Comparison of ENCODE assay signal across 35 mouse cellular contexts in the genomic region with DNA sequence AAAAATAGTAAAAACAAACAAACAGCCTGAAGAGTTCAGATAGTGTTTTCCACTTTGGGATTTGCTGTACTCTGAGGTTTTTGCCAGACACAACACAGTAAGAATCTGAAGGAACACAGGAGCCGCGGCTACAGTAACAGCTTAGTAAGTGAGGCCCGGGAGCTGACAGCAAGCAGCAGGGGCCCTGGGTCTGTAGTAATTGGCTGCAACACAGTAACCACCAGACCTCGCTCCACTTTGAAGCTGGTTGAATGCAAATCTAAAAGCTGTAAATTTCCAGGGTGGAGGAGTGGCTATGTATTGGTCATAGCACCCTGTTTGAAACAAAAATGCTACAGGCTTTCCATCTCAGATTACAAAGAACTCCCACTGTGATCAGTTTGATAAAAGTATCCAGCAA. TPM values are rescaled to one million over a fixed set of nuclear protein-coding genes. Genes with fewer than 3 reads are reported as not detected.
"Had no signal": no experiment of that assay in that cellular context is flagged by ENCODE, and none has a peak within 500 bp of the region (broad histone marks: within the 10 kb centered on the region; RNA-seq: fewer than 3 reads in every experiment).

No protein-coding gene starts in this region.

- H3K27ac ChIP-seq: heart, embryonic 10.5 days; heart, embryonic 13.5 days; heart, embryonic 15.5 days; hindbrain, embryonic 10.5 days; hindbrain, embryonic 12.5 days; hindbrain, embryonic 13.5 days; hindbrain, embryonic 14.5 days; hindbrain, embryonic 15.5 days; hindbrain, postnatal 0 days; intestine, embryonic 15.5 days; kidney, embryonic 15.5 days; layer of hippocampus, adult 2 months; left cerebral cortex, adult 2 months had no signal

- ATAC-seq: hindbrain, embryonic 16.5 days; hindbrain, postnatal 0 days; inflammation-experienced regulatory T-cells, adult 6 months; intestine, embryonic 15.5 days; intestine, embryonic 16.5 days; intestine, postnatal 0 days had no signal

- H3K27me3 ChIP-seq: heart, embryonic 12.5 days; heart, embryonic 13.5 days; heart, embryonic 15.5 days; hindbrain, embryonic 12.5 days; hindbrain, embryonic 13.5 days; hindbrain, embryonic 15.5 days; intestine, embryonic 15.5 days; kidney, embryonic 15.5 days had no signal

- DNase-seq: heart, postnatal 10 days; heart, postnatal 14 days; heart, postnatal 36 days; heart, postnatal 4 days; kidney, adult 11 months; kidney, adult 18-20 months; kidney, adult 2 months; kidney, adult 8-10 months; kidney, adult 9 months; kidney, postnatal 10 days; kidney, postnatal 14 days; kidney, postnatal 36 days; kidney, postnatal 4 days; layer of hippocampus, adult 9-11 months; layer of hippocampus, postnatal 36 days had no signal

- H3K9me3 ChIP-seq: heart, embryonic 15.5 days; hindbrain, embryonic 15.5 days; intestine, embryonic 15.5 days had no signal

- H3K4me1 ChIP-seq: heart, embryonic 10.5 days; heart, embryonic 12.5 days; heart, embryonic 13.5 days; heart, embryonic 15.5 days; hindbrain, embryonic 13.5 days; hindbrain, embryonic 15.5 days; intestine, embryonic 15.5 days had no signal

- H3K4me3 ChIP-seq: heart, embryonic 10.5 days; heart, embryonic 12.5 days; heart, embryonic 13.5 days; heart, embryonic 15.5 days; hindbrain, embryonic 10.5 days; hindbrain, embryonic 12.5 days; hindbrain, embryonic 13.5 days; hindbrain, embryonic 15.5 days; intestine, embryonic 15.5 days; kidney, embryonic 15.5 days; layer of hippocampus, adult 2 months; left cerebral cortex, adult 2 months had no signal

- H3K9ac ChIP-seq: heart, embryonic 12.5 days; heart, embryonic 13.5 days; heart, embryonic 15.5 days; hindbrain, embryonic 12.5 days; hindbrain, embryonic 13.5 days; hindbrain, embryonic 14.5 days; hindbrain, embryonic 15.5 days; intestine, embryonic 15.5 days; kidney, embryonic 15.5 days had no signal

- H3K4me2 ChIP-seq: heart, embryonic 11.5 days; heart, embryonic 12.5 days; heart, embryonic 13.5 days; heart, embryonic 15.5 days; hindbrain, embryonic 12.5 days; hindbrain, embryonic 13.5 days; hindbrain, embryonic 14.5 days; hindbrain, embryonic 15.5 days; intestine, embryonic 15.5 days; kidney, embryonic 15.5 days had no signal

RNA-seq across cellular contexts. Expression of a gene that starts 54.7 kb away (rescaled TPM):
- total RNA-seq: hematopoietic stem cell, adult 5-6 weeks had no signal
- polyA plus RNA-seq: inflammation-experienced regulatory T-cells, adult 6 months had no signal
